Mouse (Mus musculus) ES-Bruce4 (cell line): ENCODE data around the gene Nat8f3.
"Not testable (repeated sequence)": the region's sequence is repeated elsewhere in the genome, so short reads cannot be mapped to it uniquely, and the experiment has no call there.

Experiments
- CTCF ChIP-seq: IDR thresholded peaks from one replicate; pipeline ENCODE4 v1.8.1; 2011; ENCODE audit warnings: low read depth, low read length
- EP300 ChIP-seq: IDR thresholded peaks from 2 replicates; pipeline ENCODE4 v1.6.1; 2011; ENCODE audit warnings: low read depth, low read length; ENCODE audit not compliant: insufficient read depth
- POLR2A ChIP-seq: IDR thresholded peaks from one replicate; pipeline ENCODE4 v1.8.1; 2011; ENCODE audit warnings: low read length; ENCODE audit not compliant: insufficient read depth

DNA sequence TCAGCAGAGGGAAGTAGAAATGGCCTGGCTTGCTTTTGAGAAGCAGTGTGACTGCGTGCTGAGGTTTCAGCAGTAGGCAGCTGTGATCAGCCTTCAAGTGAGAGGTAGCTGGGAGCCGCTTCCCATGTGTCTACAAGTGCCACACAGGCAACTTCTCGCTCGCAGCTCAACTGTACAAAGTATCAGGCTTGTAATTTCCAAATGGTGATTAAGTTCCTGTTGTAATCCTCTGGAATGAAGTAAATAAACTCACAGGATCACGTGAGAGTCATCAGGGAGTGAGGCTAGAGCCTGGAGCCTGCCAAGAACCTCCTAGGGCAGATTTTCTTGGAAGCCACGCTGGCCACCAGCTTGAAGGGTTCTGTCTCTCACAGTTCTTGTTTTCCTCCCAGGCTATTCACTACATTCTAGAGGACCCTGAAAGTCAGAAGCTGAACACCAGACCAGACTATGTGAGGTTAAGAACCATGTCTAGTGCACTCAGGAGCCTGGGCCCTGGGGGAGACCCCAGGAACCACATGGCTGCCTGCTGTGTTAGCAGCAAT lies 9.8 kb downstream of the Nat8f3 start:
- TF ChIP-seq CTCF, EP300, POLR2A: not testable (repeated sequence)
